Mouse (Mus musculus): ENCODE results near the gene Plppr4.

Gene Plppr4

DNA sequence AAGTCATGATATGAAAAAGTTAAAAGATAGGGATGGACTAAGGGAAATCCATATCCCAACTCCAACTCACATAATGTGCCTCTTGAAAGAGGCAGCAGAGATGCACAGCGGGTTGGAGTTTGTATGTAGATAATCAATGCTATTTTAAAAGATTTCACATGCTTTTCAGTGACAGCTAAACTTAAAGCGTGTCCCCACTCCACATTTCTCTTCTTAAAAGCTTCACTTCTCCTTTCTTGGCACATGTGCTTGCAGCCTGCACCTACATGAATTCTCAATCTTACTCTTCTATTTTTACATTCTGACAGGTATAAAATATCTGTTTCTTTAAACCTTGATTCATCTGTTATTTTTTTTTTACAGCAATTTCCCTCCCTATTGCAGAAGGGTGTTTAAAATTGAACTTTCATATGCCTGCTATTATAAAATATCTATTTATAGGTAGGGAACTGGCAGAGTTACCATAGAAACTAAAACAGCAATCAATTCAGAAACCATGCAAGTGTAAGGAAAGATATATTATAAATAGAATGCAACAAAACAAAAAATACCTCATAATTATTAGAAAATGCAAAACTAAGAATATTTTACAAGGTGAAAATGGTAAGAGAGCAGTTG, 66.3 kb downstream of the Plppr4 start:
- WGBS = 39% methylated on average over 2 of the region's 2 CpGs
